Mouse (Mus musculus): ENCODE measurements around the gene Tnik. TPM values are rescaled to one million over a fixed set of nuclear protein-coding genes. Genes with fewer than 3 reads are reported as not detected.

The Tnik gene
- total RNA-seq, 1 experiment from 2014 or later = 25.3 TPM

DNA sequence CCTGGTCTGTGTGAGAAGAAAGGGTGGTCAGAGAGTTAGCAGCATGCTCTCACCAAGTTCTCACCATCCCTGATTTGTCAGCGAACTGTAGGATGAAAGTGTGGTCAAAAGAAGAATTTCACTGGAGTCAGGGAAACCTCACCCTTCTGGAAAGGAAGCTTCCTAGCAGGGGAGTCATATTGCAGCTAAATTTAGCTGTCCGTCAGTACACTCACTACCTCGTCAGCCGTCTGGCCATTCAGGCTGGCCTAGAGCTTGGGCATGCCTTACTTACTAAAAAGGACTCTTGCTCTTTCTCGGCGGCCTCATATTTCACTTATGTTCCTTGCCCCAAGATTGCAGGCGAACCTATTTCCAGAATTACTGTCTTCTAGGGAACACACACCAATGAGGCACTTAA lies 222.7 kb downstream of the Tnik start:
- no peak for DNase-seq

DNA sequence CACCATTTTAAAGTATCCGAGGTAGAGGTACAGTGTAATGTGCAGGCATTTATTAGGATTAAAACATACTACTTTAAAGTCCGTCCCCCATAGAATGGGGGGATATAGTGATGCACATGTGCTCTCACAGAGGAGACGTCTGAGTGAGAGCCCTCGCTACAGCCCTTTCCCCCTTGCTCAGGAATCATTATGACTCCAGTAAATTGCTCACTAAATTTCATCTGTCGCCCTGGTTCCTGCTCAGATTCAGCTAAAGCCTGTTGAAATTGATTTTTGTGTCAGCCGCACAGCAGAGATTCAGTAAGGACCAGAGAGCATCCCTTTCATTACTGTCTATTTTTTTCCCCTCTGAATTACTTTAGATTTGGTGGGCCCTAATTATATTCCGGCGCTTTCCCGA lies 224.4 kb downstream of the Tnik start:
- no peak for DNase-seq

DNA sequence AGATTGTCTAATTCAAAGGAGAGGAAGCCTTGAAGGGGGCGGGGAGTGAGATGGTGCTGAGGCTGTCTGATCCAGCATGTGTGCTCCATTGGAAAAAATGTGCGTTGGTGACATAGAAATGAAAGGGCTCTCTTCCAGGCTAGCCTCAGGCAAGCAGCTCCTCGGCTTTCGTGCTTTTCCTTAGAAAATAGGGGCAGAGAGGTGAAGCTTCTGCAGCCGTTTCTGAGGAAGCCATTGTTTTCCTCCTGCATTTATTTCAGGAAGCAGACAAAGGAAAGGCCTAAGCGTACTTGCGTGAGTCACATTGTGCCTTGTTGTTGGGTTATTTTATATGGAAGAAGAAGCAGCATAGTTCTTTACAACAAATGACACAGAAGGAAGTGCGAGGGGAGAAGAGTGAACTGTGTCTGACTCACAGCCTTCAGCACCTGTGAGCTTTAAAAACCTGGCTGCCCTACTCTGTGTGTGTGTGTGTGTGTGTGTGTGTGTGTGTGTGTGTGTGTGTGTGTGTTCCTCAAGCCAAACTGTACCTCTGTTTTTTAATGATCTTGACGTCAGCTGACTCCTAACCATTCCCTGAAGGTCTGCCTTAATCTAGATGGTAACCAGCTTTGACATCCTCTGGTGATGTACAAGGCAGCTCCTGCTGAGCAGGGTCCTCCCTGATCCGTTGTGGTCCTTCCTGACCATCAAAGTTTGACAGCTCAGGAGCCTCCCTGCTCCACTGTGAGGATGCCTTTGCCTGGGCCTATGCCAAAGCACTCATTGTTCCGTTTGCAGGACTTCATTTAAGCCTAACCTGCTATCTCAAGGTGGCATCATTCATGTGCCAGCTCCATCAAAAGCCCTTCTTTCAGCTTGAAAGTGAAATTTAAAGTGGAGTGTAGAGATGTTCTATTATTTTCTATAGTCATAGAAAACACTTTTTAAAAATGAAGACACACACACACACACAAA lies 228.3 kb downstream of the Tnik start:
- DNase-seq = no peak

DNA sequence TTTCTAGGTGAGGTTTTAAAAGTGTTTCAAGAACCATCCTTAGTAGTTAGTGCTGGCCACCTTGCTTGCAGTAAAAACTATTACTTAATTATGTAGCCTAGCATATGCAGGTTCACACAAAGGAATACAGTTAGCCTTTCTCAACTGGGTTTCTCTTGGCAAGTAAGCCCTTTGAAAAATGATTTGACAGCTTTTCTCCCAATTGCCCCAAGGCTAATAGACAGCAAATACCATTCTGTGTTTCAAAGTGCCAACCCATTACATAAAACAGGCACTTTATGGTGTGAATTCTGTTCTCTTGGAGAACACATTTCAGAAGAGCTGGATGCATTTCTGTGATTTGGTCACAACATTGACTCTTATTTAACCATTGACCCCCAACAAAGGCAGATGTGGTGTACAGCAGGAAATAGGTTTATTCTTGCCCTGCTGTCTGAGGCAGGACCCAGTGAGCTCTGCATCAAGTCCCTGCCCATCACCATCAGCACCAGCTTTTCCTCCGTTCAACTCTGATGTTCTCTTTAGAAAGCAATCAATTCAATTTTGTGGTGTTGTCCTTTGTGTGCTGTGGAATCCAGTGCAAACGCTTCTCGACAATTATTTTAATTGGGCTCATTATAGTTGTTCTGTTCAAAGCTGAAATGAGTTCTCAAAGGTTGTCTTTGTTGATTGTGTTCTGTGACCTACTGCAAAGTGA lies 233.9 kb downstream of the Tnik start:
- DNase-seq = no peak

DNA sequence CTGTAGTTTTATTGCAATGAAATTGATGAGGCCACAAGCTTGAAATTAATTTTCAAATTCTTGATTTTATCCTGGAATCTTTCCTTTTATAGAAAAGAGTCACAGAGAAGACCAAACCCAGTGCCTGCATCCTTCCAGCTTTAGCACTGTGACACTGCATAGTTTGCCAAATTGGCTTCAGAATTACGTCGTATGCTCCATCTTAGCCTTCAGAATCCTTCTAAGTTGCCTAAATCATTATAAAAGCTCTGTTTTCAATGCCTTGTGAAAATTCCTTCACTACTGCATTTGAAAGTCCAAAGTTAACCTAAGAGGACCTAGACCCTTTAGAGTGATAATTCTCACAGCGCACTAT lies 234.5 kb downstream of the Tnik start:
- no peak for DNase-seq

DNA sequence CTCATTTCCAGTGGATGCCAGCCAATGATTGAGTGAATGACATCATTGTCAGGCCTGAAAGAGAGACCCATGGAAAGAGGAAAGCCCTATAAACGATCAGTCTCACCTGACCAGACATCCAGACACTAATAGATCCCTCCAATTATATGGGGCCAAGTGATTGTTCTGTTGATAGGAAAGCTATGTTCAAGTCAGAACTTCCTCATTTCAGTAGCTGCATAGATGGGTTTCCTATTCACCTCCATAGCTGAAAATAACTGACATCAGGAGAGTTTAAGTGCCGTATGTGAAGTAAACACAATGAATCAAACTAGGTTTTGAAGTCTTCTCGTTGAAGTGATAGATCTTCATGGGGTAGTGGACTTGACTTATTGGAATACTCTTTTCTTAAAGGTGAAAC lies 239.7 kb downstream of the Tnik start:
- DNase-seq = no peak

DNA sequence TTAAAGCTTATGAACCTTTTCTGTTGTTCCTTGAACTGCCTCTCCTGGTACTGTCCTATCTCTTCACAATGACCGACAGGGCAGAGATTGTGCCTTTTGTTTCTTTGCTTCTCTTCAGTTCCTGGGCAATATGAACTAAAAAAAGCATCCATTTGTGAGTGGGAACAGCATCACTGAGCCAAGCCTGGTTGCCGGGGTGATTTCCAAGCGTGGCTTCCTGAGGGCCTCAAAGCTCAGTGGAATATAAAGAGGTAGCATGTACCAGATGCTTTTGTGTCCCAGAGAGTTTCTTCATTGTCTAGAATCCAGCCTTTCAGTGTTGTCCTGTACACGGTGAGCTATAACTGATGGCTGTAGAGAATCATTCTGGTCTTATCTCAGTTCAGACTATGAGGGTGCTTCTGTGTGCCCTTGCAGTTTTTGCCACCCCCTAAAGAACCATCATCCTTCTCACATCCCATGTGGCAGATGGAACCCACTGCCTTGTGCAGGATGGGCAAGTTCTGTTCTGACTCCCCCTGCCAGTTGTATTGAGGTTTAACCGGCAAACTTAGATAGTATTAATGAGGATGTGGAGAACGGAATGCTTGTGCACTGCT lies 246.4 kb downstream of the Tnik start:
- no peak for DNase-seq

DNA sequence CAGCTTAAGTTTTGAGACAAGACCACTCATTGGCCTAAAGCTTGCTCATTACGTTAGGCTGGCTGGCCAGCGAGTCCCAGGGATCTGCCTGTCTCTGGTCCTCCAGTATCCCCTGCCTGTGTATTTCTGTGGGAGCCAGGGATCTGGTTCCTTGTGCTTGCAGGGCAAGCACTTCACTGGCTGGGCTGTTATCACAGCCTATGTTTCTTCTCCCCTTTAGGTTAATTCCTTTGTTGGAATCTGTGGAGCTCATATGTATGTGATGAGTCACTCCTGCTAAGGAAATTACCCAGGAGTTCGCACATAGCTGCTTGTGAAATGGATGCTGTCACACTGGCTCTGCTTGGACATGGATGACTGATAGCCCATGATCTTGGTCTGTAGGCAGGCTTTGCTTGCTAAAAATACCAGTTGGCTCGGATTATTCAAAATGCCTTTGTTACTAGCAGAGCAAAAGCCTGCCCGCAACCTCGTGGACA lies 260.0 kb downstream of the Tnik start:
- DNase-seq = no peak

DNA sequence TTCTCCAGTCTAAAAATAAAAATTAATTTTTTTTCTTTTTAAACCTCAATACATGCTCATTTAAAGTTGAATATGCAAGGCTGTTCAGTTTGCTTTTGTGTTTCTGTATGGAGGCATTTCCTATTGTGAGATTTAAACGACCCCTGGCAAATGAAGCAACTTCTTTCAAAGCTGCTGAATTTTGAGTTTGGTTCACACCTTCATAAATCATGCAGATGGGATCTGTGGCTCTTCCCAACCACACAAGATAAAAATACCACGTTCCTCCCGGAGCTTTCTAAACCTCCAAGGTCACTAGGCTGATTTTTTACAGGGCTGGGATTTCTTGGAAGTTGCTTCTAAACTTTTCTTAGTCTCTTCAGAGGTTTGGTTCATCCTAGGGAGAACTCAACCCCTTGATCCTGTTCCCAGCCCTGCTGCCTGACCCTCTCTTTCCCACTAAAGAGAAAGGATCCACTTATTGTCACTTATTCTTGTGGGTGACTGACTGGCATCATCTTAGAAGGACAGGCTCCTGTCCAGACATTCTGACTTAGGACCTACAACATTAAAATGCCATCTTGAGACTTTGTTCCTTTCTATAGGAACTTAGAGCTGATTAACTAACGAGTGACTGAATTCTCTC lies 260.6 kb downstream of the Tnik start:
- no peak for DNase-seq

DNA sequence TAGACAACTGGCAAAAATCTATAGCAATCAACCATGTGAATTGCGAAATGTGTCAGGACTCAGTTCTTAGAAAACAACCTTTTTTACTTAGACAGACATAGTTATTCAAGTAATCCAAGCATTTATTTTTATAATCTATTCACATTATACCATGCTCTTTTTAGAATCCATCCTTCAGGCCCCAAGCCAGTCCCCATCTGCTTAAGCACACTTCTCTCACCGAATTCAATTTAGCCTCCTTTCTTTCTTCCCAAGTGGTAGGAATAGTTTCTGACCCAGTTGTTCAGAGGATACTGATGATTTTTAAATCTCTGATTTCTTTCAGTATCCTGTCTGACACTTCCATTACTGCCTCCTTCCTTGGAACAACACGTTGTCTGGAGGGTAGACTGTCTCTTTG lies 261.5 kb downstream of the Tnik start:
- no peak for DNase-seq

DNA sequence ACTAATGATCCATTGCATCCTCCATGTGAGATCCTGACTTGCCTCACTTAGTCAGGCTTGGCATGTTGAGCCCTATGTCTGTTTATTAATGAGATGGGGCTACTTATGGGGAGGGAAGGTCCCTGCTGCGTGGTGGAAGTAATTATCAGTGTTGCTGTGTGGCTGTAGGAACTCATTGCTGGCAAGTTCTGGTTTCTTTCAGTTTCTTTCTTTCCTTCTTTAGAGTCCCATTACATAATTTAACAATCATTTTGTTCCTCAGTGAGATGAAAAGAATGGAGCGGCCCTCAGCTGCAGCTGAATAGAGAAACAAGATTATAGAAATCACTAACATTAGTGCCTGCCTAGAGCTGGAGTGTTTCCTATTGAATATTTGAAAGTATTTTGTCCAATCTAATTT lies 263.7 kb downstream of the Tnik start:
- no peak for DNase-seq

DNA sequence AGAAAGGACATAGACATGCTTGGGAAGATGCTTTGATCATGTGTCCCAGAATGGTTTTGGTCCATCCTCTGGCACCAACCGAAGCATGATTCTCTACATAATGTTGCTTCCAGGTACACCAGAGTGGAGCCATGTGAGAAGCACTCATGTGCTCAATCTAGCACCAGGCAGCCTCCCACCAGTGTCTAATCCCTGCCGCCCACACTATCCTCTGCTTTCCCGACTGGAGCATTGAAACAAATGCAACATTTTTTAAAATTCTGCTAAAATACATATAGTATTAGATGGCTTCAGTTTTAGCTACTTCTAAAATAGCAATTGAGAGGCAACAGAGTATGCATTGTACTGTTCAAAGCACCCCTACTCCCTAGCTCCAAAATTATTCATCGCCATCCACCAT lies 264.2 kb downstream of the Tnik start:
- DNase-seq = no peak

DNA sequence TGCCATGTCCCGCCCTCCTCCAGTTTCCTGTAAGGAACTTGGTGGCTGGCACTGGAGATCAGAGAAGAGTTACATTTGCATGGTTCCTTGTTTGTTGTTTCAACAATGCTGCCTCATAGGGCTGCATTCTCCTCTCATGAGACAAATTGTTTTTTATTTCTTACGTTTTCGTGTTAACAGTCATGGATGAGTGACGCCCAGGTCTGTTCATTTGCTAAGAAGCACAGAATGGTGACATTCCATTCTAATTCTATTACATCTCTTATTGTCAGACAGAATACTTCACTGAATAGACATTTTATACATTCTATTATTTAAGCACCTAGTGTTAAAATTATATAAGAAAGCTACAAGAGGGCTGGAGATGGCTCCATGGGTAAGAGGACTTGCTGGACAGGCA lies 266.5 kb downstream of the Tnik start:
- DNase-seq = no peak

DNA sequence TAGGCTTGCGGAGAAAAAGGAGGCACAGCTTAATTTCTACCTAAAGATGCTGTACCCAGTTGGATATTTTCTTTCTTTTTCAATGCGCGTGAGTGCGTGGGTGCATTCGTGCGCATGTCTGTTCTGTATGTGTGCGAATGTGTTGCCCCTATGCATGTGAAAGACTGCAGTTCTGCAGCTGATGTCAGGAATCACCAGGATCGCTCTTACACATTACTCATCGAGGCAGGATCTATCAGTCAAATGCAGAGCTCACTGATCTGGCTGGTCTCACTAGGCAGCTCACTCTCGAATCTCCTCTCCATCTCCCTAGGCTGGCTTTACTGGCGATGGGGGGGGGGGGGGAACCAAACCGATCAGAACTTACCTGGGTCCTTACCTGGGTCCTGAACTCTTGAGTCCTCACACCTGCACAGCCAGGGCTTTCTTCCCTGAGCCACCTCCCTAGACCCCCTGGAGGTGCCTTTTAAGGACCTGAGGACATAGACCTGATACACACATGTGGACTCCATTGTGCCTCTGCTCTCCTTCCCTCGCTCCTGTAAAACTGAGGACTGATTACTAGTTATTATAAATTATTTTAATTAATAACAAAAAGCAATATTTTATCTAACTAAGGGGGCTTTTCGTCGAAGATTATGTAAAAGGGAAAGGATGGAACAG lies 268.4 kb downstream of the Tnik start:
- no peak for DNase-seq

DNA sequence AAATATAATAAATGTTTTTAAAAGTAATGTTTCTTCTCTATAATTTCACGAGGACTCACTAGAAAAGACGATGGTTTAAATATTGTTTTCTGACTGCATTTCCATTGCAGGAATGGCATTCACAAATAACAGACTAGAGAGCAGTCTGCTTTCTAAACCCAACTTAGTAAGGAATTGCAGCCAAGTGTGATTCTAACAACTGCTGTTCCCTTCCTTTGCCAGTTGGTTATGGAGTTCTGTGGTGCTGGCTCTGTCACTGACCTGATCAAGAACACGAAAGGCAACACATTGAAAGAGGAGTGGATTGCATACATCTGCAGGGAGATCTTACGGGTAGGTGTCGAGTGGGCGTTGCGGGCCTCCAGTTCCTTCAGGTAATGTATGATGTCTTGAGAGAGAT lies 269.7 kb downstream of the Tnik start:
- DNase-seq = no peak

DNA sequence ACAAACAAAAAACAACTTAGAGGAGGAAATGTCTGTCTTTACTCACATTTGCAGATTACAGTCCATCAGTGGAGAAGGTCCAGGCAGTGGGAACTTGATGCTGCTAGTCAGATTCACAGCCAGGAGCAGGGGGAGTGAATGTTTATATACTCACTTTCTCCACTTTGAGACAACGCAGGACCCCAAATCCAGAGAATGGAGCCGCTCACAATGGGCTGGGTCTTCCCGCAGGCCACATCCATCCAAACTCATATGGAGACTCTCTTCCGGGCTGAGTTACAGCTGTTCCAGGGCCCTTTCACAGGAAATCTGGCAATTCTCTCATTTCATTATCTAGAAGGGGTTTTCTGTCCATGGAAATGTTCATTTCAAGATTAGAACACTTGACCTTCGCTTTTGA lies 277.1 kb downstream of the Tnik start:
- DNase-seq = no peak

DNA sequence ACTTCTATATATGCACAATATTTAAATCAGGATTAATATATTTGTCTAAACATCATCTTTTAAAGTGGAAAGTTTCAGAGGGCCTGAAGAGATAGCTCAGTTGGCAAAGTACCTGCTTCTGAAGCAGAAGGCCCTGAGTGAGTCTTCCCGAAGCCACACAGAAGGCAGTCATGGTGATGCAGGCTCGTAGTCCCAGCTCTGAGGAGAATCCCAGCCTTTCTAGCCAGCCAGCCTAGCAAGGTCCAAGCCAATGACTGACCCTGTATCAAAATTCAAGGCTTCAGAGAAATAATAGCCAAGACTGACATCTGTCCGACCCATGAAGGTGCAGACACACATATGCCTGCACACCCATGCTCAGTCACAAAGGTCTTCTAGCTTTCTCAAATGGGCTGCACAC lies 279.9 kb downstream of the Tnik start:
- no peak for DNase-seq

DNA sequence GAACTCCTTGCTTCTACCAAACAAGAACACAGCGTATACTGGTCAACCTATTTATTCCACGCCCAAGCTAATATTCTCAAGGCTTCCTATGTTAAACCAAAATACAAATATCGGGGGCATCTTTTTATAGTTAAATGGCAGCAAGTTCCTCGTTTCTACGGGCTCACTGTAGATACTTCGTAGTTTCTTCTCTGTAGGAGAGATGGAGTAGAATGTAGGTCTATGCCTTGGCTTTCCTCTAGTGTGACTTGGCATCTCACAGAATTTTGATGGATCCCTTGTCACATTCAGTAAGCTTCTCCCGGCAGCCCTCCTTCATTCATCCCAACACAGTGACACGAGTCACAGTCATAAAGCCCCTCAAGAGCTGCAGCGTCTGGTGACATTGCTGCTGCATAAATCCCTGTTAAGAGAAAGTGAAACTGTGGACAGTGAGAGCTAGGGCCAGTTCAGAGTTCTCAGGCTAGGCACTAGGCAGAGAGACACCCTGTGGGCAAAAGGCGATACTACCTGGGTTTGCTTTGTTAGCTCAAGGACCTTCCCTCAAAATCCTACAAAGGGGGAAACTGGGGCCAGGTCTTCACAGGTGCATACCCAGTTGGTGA lies 280.5 kb downstream of the Tnik start:
- peak; percentile 35 for DNase-seq

DNA sequence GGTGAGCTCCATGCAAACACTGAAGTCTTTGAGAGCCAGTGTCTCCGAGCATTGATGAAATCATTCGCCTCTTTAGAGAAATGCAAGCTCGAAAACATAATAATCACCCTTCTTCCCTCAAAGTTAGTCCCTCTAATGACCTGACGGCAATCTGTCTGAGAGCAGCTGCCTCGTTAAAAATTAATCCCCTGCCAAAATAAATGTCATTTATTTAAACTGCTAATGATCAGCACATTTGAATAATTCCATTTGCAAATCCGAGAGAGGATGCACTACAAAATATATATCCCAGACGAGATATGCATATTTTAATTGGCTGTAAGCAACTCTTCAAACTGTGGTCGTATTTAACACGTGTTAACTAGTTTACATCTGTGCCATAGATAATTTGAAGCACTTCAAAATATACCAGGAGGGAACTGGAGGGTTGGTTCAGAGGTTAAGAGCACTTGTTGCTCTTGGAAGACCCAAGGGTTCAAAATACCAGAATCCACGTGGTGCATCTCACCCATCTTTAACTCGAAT lies 281.4 kb downstream of the Tnik start:
- DNase-seq = no peak

DNA sequence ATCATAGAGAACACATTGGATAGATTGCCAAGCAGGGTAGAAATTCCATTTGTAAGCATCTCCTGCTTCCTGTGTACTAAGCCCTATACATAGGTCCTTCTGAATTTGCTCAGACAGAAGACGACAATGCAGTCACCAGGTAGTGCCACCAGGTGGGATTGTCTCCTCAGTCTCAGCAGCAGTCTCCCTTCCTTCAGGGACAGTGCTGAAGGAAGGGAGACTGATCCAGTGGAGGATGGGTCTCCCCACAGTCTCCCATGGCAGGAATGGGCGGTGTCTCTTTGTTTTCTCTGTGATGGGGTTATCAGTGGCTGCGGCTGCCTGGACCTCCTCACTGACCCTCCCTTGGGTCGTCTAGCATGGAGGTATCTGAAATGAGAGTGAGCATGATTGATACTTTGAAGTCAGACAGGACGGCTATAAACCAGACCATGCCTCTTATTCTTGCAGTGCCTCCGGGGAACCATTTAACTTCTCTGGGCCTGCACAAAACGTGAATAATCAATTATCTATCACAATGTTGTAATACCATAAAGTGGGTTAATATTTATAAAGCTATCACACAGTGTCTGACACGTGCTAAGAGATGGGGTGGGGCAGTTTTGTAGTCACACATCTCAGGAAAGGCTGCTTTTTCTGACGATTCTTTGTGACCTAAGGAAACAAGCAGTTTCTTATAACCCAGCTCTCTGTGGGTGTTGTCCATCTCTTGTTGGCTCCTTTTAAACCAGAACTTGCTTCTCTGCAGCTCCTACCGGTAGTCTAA lies 285.1 kb downstream of the Tnik start:
- DNase-seq = no peak

DNA sequence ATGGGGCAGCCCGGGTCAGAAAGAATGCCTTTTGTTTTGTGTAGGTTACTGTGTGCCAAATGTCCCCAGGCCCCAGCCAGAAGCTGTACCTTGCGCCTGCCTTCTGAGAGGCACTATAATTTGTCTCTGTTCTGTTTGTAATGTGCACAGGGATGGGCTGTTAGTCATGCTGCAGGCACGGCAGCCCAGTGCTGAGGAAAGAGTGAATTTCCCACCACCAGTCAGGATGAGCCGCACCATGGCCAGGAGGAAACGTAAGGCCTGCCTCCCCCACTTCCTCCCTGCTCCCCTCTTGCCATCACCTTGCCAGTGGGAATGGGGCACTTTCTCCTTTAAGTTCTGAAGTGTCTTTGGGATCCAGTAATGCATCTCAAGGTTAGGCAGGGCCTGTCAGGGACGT lies 286.4 kb downstream of the Tnik start:
- peak; percentile 33 for DNase-seq
